Mouse (Mus musculus) embryonic facial prominence, embryonic 11.5 days (tissue): Measurements from ENCODE around the gene Cdc42ep3. TPM values are rescaled to one million over a fixed set of nuclear protein-coding genes. Genes with fewer than 3 reads are reported as not detected.

ENCODE experiments used
- ATAC-seq: fragments of 200-750 bp; cut with Nextera tagmentation; replicated peaks from 2 replicates; pipeline ENCODE4 v1.8.0; 2017; ENCODE audit warnings: low read depth; ENCODE audit not compliant: insufficient number of reproducible peaks, low FRiP score, low TSS enrichment
- DNase-seq: peaks from one replicate; pipeline ENCODE4 v3.0.0-alpha.2; 2015; ENCODE audit warnings: low spot score
- H3K27ac ChIP-seq: fragments of 300-500 bp; sonication (generic); replicated peaks from 2 replicates; pipeline ENCODE4 v1.5.1; 2014; ENCODE audit warnings: mild to moderate bottlenecking, low read depth, low read length, control low read depth
- H3K27me3 ChIP-seq: fragments of 300-500 bp; sonication (generic); 2 replicates; pipeline ENCODE4 v1.6.1; 2014; ENCODE audit warnings: mild to moderate bottlenecking, low read length, moderate library complexity, mixed read lengths; ENCODE audit not compliant: control insufficient read depth, insufficient read depth
- H3K36me3 ChIP-seq: fragments of 300-500 bp; sonication (generic); replicated peaks from 2 replicates; pipeline ENCODE4 v1.6.1; 2014; ENCODE audit warnings: low read depth, mild to moderate bottlenecking, low read length, moderate library complexity, mixed read lengths; ENCODE audit not compliant: control insufficient read depth, insufficient read depth
- H3K4me1 ChIP-seq: fragments of 300-500 bp; sonication (generic); 2 replicates; pipeline ENCODE4 v1.6.1; 2014; ENCODE audit warnings: low read length, mixed read lengths; ENCODE audit not compliant: control insufficient read depth, insufficient read depth
- H3K4me2 ChIP-seq: fragments of 300-500 bp; sonication (generic); 2 replicates; pipeline ENCODE4 v1.6.1; 2014; ENCODE audit warnings: low read depth, mild to moderate bottlenecking, control low read depth, low read length, moderate library complexity
- H3K4me3 ChIP-seq: fragments of 300-500 bp; sonication (generic); 2 replicates; pipeline ENCODE4 v1.5.1; 2014; ENCODE audit warnings: low read depth, low read length, control low read depth
- H3K9ac ChIP-seq: fragments of 300-500 bp; sonication (generic); replicated peaks from 2 replicates; pipeline ENCODE4 v1.6.1; 2014; ENCODE audit warnings: mild to moderate bottlenecking, control low read depth, low read length
- H3K9me3 ChIP-seq: fragments of 300-500 bp; sonication (generic); replicated peaks from 2 replicates; pipeline ENCODE4 v1.6.1; 2016; ENCODE audit warnings: mild to moderate bottlenecking, low read length, inconsistent platforms, mixed read lengths; ENCODE audit not compliant: control insufficient read depth
- WGBS: fragments of 180-500 bp; shearing (Covaris S2); extraction: QIAGEN DNeasy Blood & Tissue Kit; methylation state at CpG from one replicate; pipeline ENCODE4 v1.1.7; 2014; 5-methylcytosine and 5-hydroxymethylcytosine counted together
- polyA plus RNA-seq: library from polyadenylated mRNA; unstranded; fragments of >200 nt; fragmentation: Nextera tagmentation; extraction: Ambion mirVana; gene quantifications from 2 replicates; pipeline ENCODE4 v1.2.1, GENCODE M21; 2014

Gene Cdc42ep3
- polyA plus RNA-seq, 1 experiment from 2014 or later = 36.0 TPM

DNA sequence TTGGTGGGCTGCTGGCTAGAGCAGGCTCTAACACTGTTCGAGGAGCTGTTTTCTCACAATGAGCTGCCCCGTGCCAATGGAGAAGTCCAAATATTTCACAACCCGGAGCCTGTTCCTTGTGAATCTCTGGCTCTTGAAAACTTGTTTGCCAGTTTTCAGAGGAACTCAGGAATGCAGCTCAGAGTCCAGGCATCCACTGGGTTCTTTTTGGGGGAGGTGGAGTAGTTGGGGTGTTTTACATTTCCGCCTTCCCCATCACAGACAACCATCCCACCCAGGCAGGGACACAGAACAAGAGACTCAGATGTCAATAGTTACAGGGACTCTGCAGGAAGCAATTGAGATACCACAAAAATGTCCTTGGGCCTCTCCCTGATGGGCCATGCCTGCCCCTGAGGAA, 59.0 kb downstream of the Cdc42ep3 start:
- Histone ChIP-seq H3K4me3 (no peak overlapping the region), H3K27ac (no peak overlapping the region), H3K9ac (no peak overlapping the region), H3K9me3 (no peaks in the 10 kb centered on the region), H3K4me2 (no peak overlapping the region), H3K27me3 (no peaks in the 10 kb centered on the region), H3K4me1 (no peaks in the 10 kb centered on the region), H3K36me3 (no peaks in the 10 kb centered on the region)
- ATAC-seq = no peak
- DNase-seq = no peak
- 72% methylated on average over 4 of the region's 4 CpGs for WGBS

DNA sequence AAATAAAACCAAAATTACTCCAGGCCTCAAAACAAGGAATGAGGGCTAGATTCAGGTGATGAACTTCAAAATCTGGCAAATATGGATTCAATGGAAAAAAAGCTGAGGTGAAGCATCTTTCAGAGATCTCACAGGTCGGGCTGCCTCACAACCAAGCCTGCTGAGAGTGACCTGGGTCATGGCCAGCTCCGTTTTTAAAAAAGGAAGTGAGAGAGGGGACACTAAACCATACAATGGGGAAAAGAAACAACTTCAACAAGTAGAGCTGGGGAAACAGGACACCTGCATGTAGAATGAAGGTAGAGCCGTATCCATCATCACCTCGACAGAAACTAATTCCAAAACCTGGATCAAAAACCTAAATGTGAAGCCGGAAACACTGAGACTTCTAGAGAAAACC, 63.2 kb downstream of the Cdc42ep3 start:
- Histone ChIP-seq H3K9ac (no peak overlapping the region), H3K27ac (no peak overlapping the region), H3K27me3 (no peaks in the 10 kb centered on the region), H3K4me3 (no peak overlapping the region), H3K9me3 (no peaks in the 10 kb centered on the region), H3K4me1 (no peaks in the 10 kb centered on the region), H3K36me3 (no peaks in the 10 kb centered on the region), H3K4me2 (no peak overlapping the region)
- DNase-seq (no peak), ATAC-seq (no peak)
- 77% methylated on average over 5 of the region's 5 CpGs for WGBS

DNA sequence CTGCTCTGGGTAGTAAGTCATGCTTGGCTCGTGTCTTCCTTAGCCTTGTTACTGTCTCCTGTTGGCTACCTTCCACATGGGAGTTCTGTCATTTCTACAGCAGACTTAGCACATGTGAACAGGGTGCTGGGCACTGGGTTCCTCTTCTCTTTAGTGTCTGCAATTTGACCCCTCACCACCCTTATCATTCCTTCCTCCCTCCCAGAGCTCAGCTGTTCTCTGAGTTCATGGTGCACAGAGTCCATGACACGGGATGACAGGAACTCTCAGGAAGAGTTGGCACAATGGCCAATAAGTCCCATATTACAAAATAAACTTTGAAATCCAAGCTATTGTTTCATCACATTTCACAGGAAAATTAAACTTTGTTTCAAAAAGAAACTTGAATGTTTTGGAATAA, 64.2 kb downstream of the Cdc42ep3 start:
- DNase-seq (no peak), ATAC-seq (no peak)
- Histone ChIP-seq H3K36me3 (no peaks in the 10 kb centered on the region), H3K27ac (no peak overlapping the region), H3K4me3 (no peak overlapping the region), H3K9me3 (no peaks in the 10 kb centered on the region), H3K27me3 (no peaks in the 10 kb centered on the region), H3K4me2 (no peak overlapping the region), H3K4me1 (no peaks in the 10 kb centered on the region), H3K9ac (no peak overlapping the region)
- 82% methylated on average over 2 of the region's 2 CpGs for WGBS

DNA sequence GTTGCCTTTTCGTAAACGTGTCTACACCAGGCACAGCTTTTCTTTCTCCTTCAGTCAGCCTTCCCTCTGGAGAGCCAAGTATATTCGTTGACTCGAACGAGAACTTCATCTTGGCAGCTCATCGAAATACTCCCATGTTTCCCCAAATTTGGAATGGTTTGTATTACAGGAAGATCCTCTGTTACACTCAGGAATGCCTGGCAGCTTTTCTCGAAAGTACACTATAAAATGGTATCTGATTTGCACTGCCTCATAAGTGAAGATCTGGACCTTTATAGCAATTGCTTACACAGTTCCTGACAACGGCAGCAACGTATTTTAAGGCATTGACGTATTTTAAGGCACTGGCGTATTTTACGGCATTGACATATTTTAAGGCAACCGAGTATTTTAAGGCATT, 67.6 kb downstream of the Cdc42ep3 start:
- 86% methylated on average over 13 of the region's 13 CpGs for WGBS
- DNase-seq (no peak), ATAC-seq (no peak)
- H3K4me3 ChIP-seq = no peak overlapping the region
- no peaks in the 10 kb centered on the region for H3K27me3 ChIP-seq
- no peaks in the 10 kb centered on the region for H3K9me3 ChIP-seq
- H3K4me1 ChIP-seq = no peaks in the 10 kb centered on the region
- H3K9ac ChIP-seq = no peak overlapping the region
- H3K36me3 ChIP-seq = no peaks in the 10 kb centered on the region
- H3K4me2 ChIP-seq = no peak overlapping the region
- no peak overlapping the region for H3K27ac ChIP-seq

DNA sequence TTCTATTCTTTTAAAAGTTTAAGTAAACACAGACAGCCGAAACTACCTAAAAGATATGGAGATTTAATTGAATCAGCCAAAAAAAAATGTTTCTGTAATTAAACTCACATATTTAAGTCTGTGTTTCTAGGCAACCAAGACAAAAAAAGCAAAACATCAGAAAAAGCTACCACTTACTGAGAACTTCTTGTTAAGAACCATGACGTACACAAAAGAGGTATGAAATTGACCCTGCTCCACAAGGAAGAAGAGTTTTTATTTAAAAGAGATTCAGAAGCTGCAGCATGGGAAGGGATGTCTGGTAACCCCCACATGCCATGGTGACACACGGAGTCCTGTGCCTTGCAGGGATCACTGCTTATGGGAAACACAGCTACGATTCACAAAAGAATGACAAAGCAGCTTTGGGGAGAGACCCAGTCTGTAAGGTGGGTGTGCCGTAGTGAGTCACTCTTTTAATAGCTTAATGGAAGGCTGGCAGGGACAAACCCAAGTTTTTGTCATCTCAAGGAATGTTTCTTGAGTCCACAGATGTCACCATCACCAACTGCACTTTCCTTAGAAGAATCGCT, 69.8 kb downstream of the Cdc42ep3 start:
- ATAC-seq = no peak
- no peaks in the 10 kb centered on the region for H3K27me3 ChIP-seq
- H3K4me3 ChIP-seq = no peak overlapping the region
- no peaks in the 10 kb centered on the region for H3K36me3 ChIP-seq
- no peaks in the 10 kb centered on the region for H3K4me1 ChIP-seq
- no peak overlapping the region for H3K4me2 ChIP-seq
- H3K9ac ChIP-seq = no peak overlapping the region
- DNase-seq = no peak
- H3K9me3 ChIP-seq = no peaks in the 10 kb centered on the region
- WGBS = 61% methylated on average over 6 of the region's 6 CpGs
- no peak overlapping the region for H3K27ac ChIP-seq
